Mouse (Mus musculus) CH12.LX (cell line): ENCODE measurements around the gene Gm37240. TPM values are rescaled to one million over a fixed set of nuclear protein-coding genes. Genes with fewer than 3 reads are reported as not detected.
A peak's percentile ranks its signal among the peaks of the same experiment; 100 is the strongest.
"Not testable (repeated sequence)": the region's sequence is repeated elsewhere in the genome, so short reads cannot be mapped to it uniquely, and the experiment has no call there.

Source experiments
- DNase-seq: peaks from one replicate; pipeline ENCODE4 v3.0.0-alpha.2; 2013; ENCODE audit errors: extremely low read depth
- H3K27ac ChIP-seq: 2 replicates; pipeline ENCODE4 v1.5.1; 2012; ENCODE audit warnings: low read depth, mild to moderate bottlenecking, control low read depth, moderate library complexity; ENCODE audit not compliant: insufficient read depth
- H3K27me3 ChIP-seq: replicated peaks from 2 replicates; pipeline ENCODE3; 2012; ENCODE audit warnings: inconsistent platforms
- H3K36me3 ChIP-seq, 2 experiments: replicated peaks in 1 of 2; 2 replicates each; pipeline versions ENCODE3 to v1.6.1; 2012; ENCODE audit warnings: inconsistent platforms in 1 of 2, low read length in 1 of 2, mild to moderate bottlenecking in 1 of 2, mixed read lengths in 1 of 2, moderate library complexity in 1 of 2; ENCODE audit not compliant: control insufficient read depth in 1 of 2, insufficient read depth in 1 of 2
- H3K4me1 ChIP-seq, 2 experiments: 2 replicates each; pipeline ENCODE4 v1.6.1; 2012; ENCODE audit warnings: inconsistent platforms in 1 of 2, moderate library complexity in 1 of 2; ENCODE audit not compliant: insufficient read depth in 2 of 2, control insufficient read depth in 1 of 2
- H3K4me2 ChIP-seq: 2 replicates; pipeline ENCODE4 v1.6.1; 2012; ENCODE audit warnings: low read depth, mild to moderate bottlenecking, control low read depth; ENCODE audit not compliant: poor library complexity, insufficient read depth, severe bottlenecking
- H3K4me3 ChIP-seq, 3 experiments: fragments of 150-350 bp in 1 of 3; sonication (generic) in 1 of 3; replicated peaks in 1 of 3; 2 replicates each; pipeline versions ENCODE3 to v1.5.1; 2011 to 2012; ENCODE audit warnings: low read depth in 2 of 3, low read length in 2 of 3, mild to moderate bottlenecking in 2 of 3, moderate library complexity in 2 of 3, control low read depth in 1 of 3, improper control_type of control experiment in 1 of 3, inconsistent platforms in 1 of 3, mixed read lengths in 1 of 3; ENCODE audit not compliant: poor library complexity in 1 of 3
- H3K79me2 ChIP-seq: replicated peaks from 2 replicates; pipeline ENCODE4 v1.6.1; 2012; ENCODE audit warnings: mild to moderate bottlenecking, moderate library complexity; ENCODE audit not compliant: control insufficient read depth, poor library complexity, insufficient read depth, severe bottlenecking; ENCODE audit errors: extremely low read depth
- H3K9ac ChIP-seq: 2 replicates; pipeline ENCODE4 v1.6.1; 2012; ENCODE audit warnings: low read depth, mild to moderate bottlenecking, control low read depth, moderate library complexity; ENCODE audit not compliant: insufficient read depth
- H3K9me3 ChIP-seq: replicated peaks from 2 replicates; pipeline ENCODE3; 2012; ENCODE audit warnings: low read length, inconsistent platforms, mixed read lengths
- BHLHE40 ChIP-seq: IDR thresholded peaks from 2 replicates; pipeline ENCODE4 v1.6.1; 2011; ENCODE audit warnings: mild to moderate bottlenecking, low read depth, low read length, improper control_type of control experiment
- CTCF ChIP-seq, 2 experiments: IDR thresholded peaks in 1 of 2; conservative IDR thresholded peaks in 1 of 2; 2 replicates each; pipeline ENCODE4 v1.5.1; 2011 to 2012; ENCODE audit warnings: low read depth in 2 of 2, low read length in 2 of 2, improper control_type of control experiment in 1 of 2, inconsistent platforms in 1 of 2, mild to moderate bottlenecking in 1 of 2, moderate library complexity in 1 of 2
- E2F4 ChIP-seq: IDR thresholded peaks from 2 replicates; pipeline ENCODE4 v1.6.1; 2011; ENCODE audit warnings: low read depth, low read length, improper control_type of control experiment; ENCODE audit not compliant: insufficient replicate concordance
- ELF1 ChIP-seq: IDR thresholded peaks from 2 replicates; pipeline ENCODE4 v1.6.1; 2014; ENCODE audit warnings: low read depth, mild to moderate bottlenecking, inconsistent platforms, low read length, improper control_type of control experiment
- ETS1 ChIP-seq: conservative IDR thresholded peaks from 2 replicates; pipeline ENCODE4 v1.6.1; 2012; ENCODE audit warnings: low read depth, mild to moderate bottlenecking, inconsistent platforms, low read length, improper control_type of control experiment, moderate library complexity
- JUN ChIP-seq: IDR thresholded peaks from 2 replicates; pipeline ENCODE4 v1.6.1; 2011; ENCODE audit warnings: low read depth, mild to moderate bottlenecking, low read length, improper control_type of control experiment, moderate library complexity; ENCODE audit not compliant: insufficient read depth
- MAX ChIP-seq: IDR thresholded peaks from 2 replicates; pipeline ENCODE4 v1.6.1; 2011; ENCODE audit warnings: low read length, improper control_type of control experiment
- MYC ChIP-seq: IDR thresholded peaks from 2 replicates; pipeline ENCODE4 v1.6.1; 2011; ENCODE audit warnings: low read depth, mild to moderate bottlenecking, improper control_type of control experiment, low read length
- NELFE ChIP-seq: IDR thresholded peaks from 2 replicates; pipeline ENCODE4 v1.6.1; 2011; ENCODE audit warnings: low read depth, low read length, improper control_type of control experiment
- NRF1 ChIP-seq: IDR thresholded peaks from 2 replicates; pipeline ENCODE4 v1.6.1; 2014; ENCODE audit warnings: low read depth, mild to moderate bottlenecking, inconsistent platforms, low read length, improper control_type of control experiment, moderate library complexity
- POLR2A ChIP-seq: IDR thresholded peaks from 2 replicates; pipeline ENCODE4 v1.6.1; 2011; ENCODE audit warnings: low read depth, mild to moderate bottlenecking, improper control_type of control experiment, low read length
- POLR2AphosphoS2 ChIP-seq: IDR thresholded peaks from 2 replicates; pipeline ENCODE4 v1.6.1; 2011; ENCODE audit warnings: low read depth, low read length, improper control_type of control experiment
- RAD21 ChIP-seq: IDR thresholded peaks from 2 replicates; pipeline ENCODE4 v1.6.1; 2011; ENCODE audit warnings: low read depth, mild to moderate bottlenecking, low read length, improper control_type of control experiment, moderate library complexity
- SIN3A ChIP-seq: IDR thresholded peaks from 2 replicates; pipeline ENCODE4 v1.6.1; 2012; ENCODE audit warnings: low read length, improper control_type of control experiment, inconsistent platforms
- SMC3 ChIP-seq: IDR thresholded peaks from 2 replicates; pipeline ENCODE4 v1.6.1; 2011; ENCODE audit warnings: low read depth, low read length, improper control_type of control experiment
- TBP ChIP-seq: conservative IDR thresholded peaks from 2 replicates; pipeline ENCODE4 v1.6.1; 2011; ENCODE audit warnings: low read depth, low read length, improper control_type of control experiment
- TCF12 ChIP-seq: IDR thresholded peaks from 2 replicates; pipeline ENCODE4 v1.6.1; 2014; ENCODE audit warnings: low read depth, mild to moderate bottlenecking, inconsistent platforms, low read length, improper control_type of control experiment
- UBTF ChIP-seq: IDR thresholded peaks from 2 replicates; pipeline ENCODE4 v1.6.1; 2012; ENCODE audit warnings: low read depth, mild to moderate bottlenecking, inconsistent platforms, low read length, improper control_type of control experiment, moderate library complexity
- USF1 ChIP-seq: IDR thresholded peaks from 2 replicates; pipeline ENCODE4 v1.6.1; 2014; ENCODE audit warnings: low read depth, mild to moderate bottlenecking, inconsistent platforms, low read length, improper control_type of control experiment
- ZC3H11A ChIP-seq: IDR thresholded peaks from 2 replicates; pipeline ENCODE4 v1.6.1; 2012; ENCODE audit warnings: low read depth, mild to moderate bottlenecking, inconsistent platforms, low read length, improper control_type of control experiment
- ZNF384 ChIP-seq: IDR thresholded peaks from 2 replicates; pipeline ENCODE4 v1.6.1; 2012; ENCODE audit warnings: low read depth, low read length, improper control_type of control experiment, inconsistent platforms
- dilution Hi-C: fragments of 300-500 bp; cut with MboI; formaldehyde crosslinking; loops from 2 replicates; pipeline ENCODE4 v1.14.3; 2020; ENCODE audit warnings: low sequenced_read_pairs; ENCODE audit not compliant: extremely low pct_unique_long_range_greater_than_20kb, extremely low pct_ligation_motif_present
- in situ Hi-C: fragments of 300-500 bp; cut with MboI; formaldehyde crosslinking; loops from 3 replicates; pipeline ENCODE4 v1.14.3; 2019; ENCODE audit warnings: low sequenced_read_pairs, low pct_ligation_motif_present, low pct_unique_long_range_greater_than_20kb, mixed read lengths
- polyA plus RNA-seq: library from polyadenylated mRNA; unstranded; fragments of >175 nt; gene quantifications from 2 replicates; pipeline ENCODE4 v1.2.1, GENCODE M21; 2012; ENCODE audit warnings: low read depth; ENCODE audit not compliant: insufficient read length
- total RNA-seq, 2 experiments: library from RNA; depleted of rRNA; stranded (reverse); fragments of 300-350 nt in 1 of 2; fragments of >200 nt in 1 of 2; gene quantifications; 2 replicates each; pipeline ENCODE4 v1.2.3; 2012 to 2014

The Gm37240 gene
- total and polyA plus RNA-seq, 3 experiments, result 0.08 to 0.19 (median 0.14) TPM

- no peaks in the 10 kb centered on the region for H3K36me3 ChIP-seq
- no peak overlapping the region for H3K4me2 ChIP-seq
- no peak for DNase-seq
- dilution Hi-C loops, result no loop called here
- H3K27ac ChIP-seq, result no peak overlapping the region
- no peaks in the 10 kb centered on the region for H3K9me3 ChIP-seq
- no peak overlapping the region for H3K9ac ChIP-seq
- no peaks in the 10 kb centered on the region for H3K27me3 ChIP-seq
- H3K4me3 ChIP-seq, result no peak overlapping the region
- TF ChIP-seq TCF12, result no peak
- no peak for TF ChIP-seq NRF1
- TF ChIP-seq NELFE, result no peak
- TF ChIP-seq POLR2A, result no peak
- no peak for TF ChIP-seq E2F4
- no peak for TF ChIP-seq USF1
- no peak for TF ChIP-seq ETS1
- TF ChIP-seq BHLHE40, result no peak
- TF ChIP-seq UBTF, result no peak
- no peak for TF ChIP-seq MYC
- TF ChIP-seq JUN, result no peak
- no peak for TF ChIP-seq CTCF (conservative IDR thresholded peaks at IDR 0.05 in 1 of 2, IDR thresholded peaks at IDR 0.05 in 1 of 2; ENCODE audit: low read depth in 2 of 2, low read length in 2 of 2)
- no peak for TF ChIP-seq SIN3A
- TF ChIP-seq ZNF384, result no peak
- no peak for TF ChIP-seq POLR2AphosphoS2
- TF ChIP-seq TBP, result no peak
- no peaks in the 10 kb centered on the region for H3K79me2 ChIP-seq
- no peaks in the 10 kb centered on the region for H3K4me1 ChIP-seq
- in situ Hi-C loops, result no loop called here
Measured at GRCm38 (mm10) chr3:85922331-85922730, 35.0 kb upstream of the Gm37240 start.

GRCm38 (mm10) chr3:85920671-85921070 is 33.4 kb upstream of the Gm37240 start:
- H3K27ac ChIP-seq, H3K4me2 ChIP-seq, H3K9ac ChIP-seq, H3K4me1 ChIP-seq, H3K9me3 ChIP-seq, H3K27me3 ChIP-seq, in situ Hi-C loops, H3K79me2 ChIP-seq, dilution Hi-C loops, H3K4me3 ChIP-seq, H3K36me3 ChIP-seq, DNase-seq: not testable (repeated sequence)

GRCm38 (mm10) chr3:85917600-85917999 is 30.3 kb upstream of the Gm37240 start:
- TF ChIP-seq ELF1 (no peak), CTCF (conservative IDR thresholded peaks at IDR 0.05 in 1 of 2, IDR thresholded peaks at IDR 0.05 in 1 of 2; ENCODE audit: low read depth in 2 of 2, low read length in 2 of 2) (peak; percentile 43 to 86; a peak in 2 of 4 replicates), MAX (no peak), SMC3 (peak; percentile 91), ZC3H11A (peak; percentile 29; the same call in 1 of the 2 replicates), RAD21 (peak; percentile 80)
- dilution Hi-C loops, result no loop called here

More at GRCm38 (mm10) chr3:85917600-85917999, 30.3 kb upstream of the Gm37240 start:
- no peak overlapping the region for H3K4me3 ChIP-seq
- no peaks in the 10 kb centered on the region for H3K79me2 ChIP-seq
- no peaks in the 10 kb centered on the region for H3K36me3 ChIP-seq
- no peak overlapping the region for H3K9ac ChIP-seq
- no peaks in the 10 kb centered on the region for H3K27me3 ChIP-seq
- H3K9me3 ChIP-seq, result no peaks in the 10 kb centered on the region
- in situ Hi-C loops, result loop anchor here (10.0 kb wide), 1 partner anchor 213 kb away; no protein-coding TSS in a partner anchor
- no peak overlapping the region for H3K27ac ChIP-seq
- DNase-seq, result peak; percentile 31
- H3K4me1 ChIP-seq, result no peaks in the 10 kb centered on the region
- H3K4me2 ChIP-seq, result no peak overlapping the region
